Mouse (Mus musculus) heart, postnatal 0 days (tissue): ENCODE data around the gene Csmd2.

Experiments used
- CTCF ChIP-seq: IDR thresholded peaks from 2 replicates; pipeline ENCODE4 v1.5.1; 2016; ENCODE audit warnings: antibody characterized with exemption, control low read depth, low read depth
- EP300 ChIP-seq: IDR thresholded peaks from 2 replicates; pipeline ENCODE4 v1.6.1; 2016; ENCODE audit warnings: antibody characterized with exemption, low read depth

DNA sequence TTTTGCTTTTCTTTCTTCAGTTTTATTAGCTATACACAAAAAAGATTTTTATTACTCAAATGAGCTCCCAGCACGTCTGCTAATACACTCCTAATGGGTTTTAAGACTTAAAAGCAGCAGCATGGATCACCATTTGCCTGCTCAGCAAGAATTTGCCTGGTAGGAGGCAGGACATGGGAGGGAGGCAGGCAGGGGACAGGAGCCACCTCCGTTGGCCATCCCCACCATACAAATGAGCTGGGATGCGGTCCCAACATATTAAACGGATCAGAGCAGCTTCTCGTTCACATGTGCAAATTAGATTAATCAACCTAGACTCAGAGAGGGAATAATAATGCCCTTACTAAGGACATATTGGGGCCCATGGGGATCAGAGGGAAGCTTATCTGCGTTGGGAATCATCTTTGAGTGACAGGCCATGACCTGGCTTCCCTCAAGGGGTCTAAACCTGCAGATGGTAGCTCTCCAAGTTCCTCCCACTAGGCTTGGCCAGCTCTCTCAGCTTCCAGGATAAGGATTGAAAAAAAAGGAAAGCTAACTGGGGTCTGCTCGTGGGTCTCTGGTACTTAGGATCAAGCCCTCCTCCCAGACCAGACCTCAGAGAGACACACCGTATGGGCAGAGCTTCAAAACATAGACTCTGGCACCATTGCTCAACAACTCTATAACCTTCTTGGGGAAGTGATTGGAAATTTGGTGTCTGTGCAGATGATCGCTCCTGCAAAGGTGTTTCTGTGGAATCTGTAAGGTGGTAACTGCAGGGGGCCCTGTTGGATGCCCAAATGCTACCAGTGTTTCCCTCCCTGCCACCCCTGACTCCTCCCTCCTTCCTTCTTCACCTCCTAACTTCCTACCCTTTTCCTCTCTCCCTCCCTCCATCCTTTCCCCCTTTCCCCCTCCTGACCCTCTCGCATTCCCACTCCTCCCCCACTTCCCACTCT lies 153.8 kb downstream of the Csmd2 start:
- TF ChIP-seq CTCF (no peak), EP300 (no peak)
